Mouse (Mus musculus) liver, adult 2 months (tissue): ENCODE results near the gene Ift20. TPM values are rescaled to one million over a fixed set of nuclear protein-coding genes. Genes with fewer than 3 reads are reported as not detected.
"Not testable (repeated sequence)": the region's sequence is repeated elsewhere in the genome, so short reads cannot be mapped to it uniquely, and the experiment has no call there.

Experiments used
- DNase-seq: peaks from one replicate; pipeline ENCODE4 v3.0.0-alpha.2; 2011; ENCODE audit warnings: low read depth, low spot score; ENCODE audit errors: extremely low read depth
- H3K27ac ChIP-seq: fragments of 200-500 bp; replicated peaks from 2 replicates; pipeline ENCODE4 v1.5.1; 2012; ENCODE audit warnings: low read depth, mild to moderate bottlenecking, control low read depth, inconsistent platforms, low read length; ENCODE audit not compliant: insufficient read depth
- H3K27me3 ChIP-seq: fragments of 200-500 bp; 2 replicates; pipeline ENCODE4 v1.6.1; 2012; ENCODE audit warnings: mild to moderate bottlenecking, moderate library complexity, low read length, inconsistent platforms; ENCODE audit not compliant: control insufficient read depth, insufficient read depth
- H3K36me3 ChIP-seq: fragments of 200-500 bp; 2 replicates; pipeline ENCODE4 v1.6.1; 2012; ENCODE audit warnings: low read length, inconsistent platforms; ENCODE audit not compliant: control insufficient read depth, insufficient read depth
- H3K4me1 ChIP-seq: fragments of 200-500 bp; 2 replicates; pipeline ENCODE4 v1.6.1; 2011; ENCODE audit warnings: low read length; ENCODE audit not compliant: control insufficient read depth, insufficient read depth
- H3K4me3 ChIP-seq: fragments of 200-500 bp; 2 replicates; pipeline ENCODE4 v1.5.1; 2011; ENCODE audit warnings: low read depth, mild to moderate bottlenecking, control low read depth, low read length, moderate library complexity; ENCODE audit not compliant: insufficient read depth
- H3K79me2 ChIP-seq: fragments of 200-500 bp; 2 replicates; pipeline ENCODE4 v1.6.1; 2012; ENCODE audit warnings: inconsistent platforms, mild to moderate bottlenecking, low read length, moderate library complexity; ENCODE audit not compliant: control insufficient read depth, insufficient read depth
- H3K9ac ChIP-seq: fragments of 200-500 bp; 2 replicates; pipeline ENCODE4 v1.6.1; 2012; ENCODE audit warnings: low read depth, mild to moderate bottlenecking, control low read depth, inconsistent platforms, low read length
- CTCF ChIP-seq: fragments of 200-500 bp; IDR thresholded peaks from 2 replicates; pipeline ENCODE4 v1.5.1; 2011; ENCODE audit warnings: low read depth, low read length, control low read depth
- POLR2A ChIP-seq: fragments of 200-500 bp; IDR thresholded peaks from 2 replicates; pipeline ENCODE4 v1.6.1; 2011; ENCODE audit warnings: low read length, control low read depth; ENCODE audit not compliant: insufficient read depth; ENCODE audit errors: extremely low read depth
- WGBS: fragments of 180-500 bp; shearing (Covaris S2); methylation state at CpG from one replicate; pipeline ENCODE4 v1.1.7; 2018; 5-methylcytosine and 5-hydroxymethylcytosine counted together
- polyA plus RNA-seq: library from polyadenylated mRNA; depleted of rRNA; stranded (reverse); fragments of >200 nt; gene quantifications from 2 replicates; pipeline ENCODE4 v1.2.3, GENCODE M21; 2012
- total RNA-seq: library from RNA; depleted of rRNA; stranded (reverse); fragments of >200 nt; gene quantifications from 2 replicates; pipeline ENCODE4 v1.2.3, GENCODE M21; 2014

The Ift20 gene
- total and polyA plus RNA-seq, 2 experiments, result 80.7 to 120 TPM

GRCm38 (mm10) chr11:78571854-78572253 is 35.7 kb downstream of the Ift20 start:
- Histone ChIP-seq H3K4me1 (peaks cover 15% of the 10 kb centered on the region), H3K27ac (no peak overlapping the region), H3K4me3 (no peak overlapping the region), H3K27me3 (no peaks in the 10 kb centered on the region), H3K9ac (no peak overlapping the region), H3K79me2 (no peaks in the 10 kb centered on the region), H3K36me3 (peaks cover 4% of the 10 kb centered on the region; the same call in 1 of the 2 replicates)
- WGBS, result 59% methylated on average over 6 of the region's 6 CpGs
- DNase-seq, result peak; percentile 30
- TF ChIP-seq CTCF, result no peak
- TF ChIP-seq POLR2A, result no peak

GRCm38 (mm10) chr11:78574031-78574430 is 37.9 kb downstream of the Ift20 start:
- 79% methylated on average over 4 of the region's 4 CpGs for WGBS
- not testable (repeated sequence) for H3K9ac ChIP-seq, H3K79me2 ChIP-seq

GRCm38 (mm10) chr11:78574536-78574935 is 38.4 kb downstream of the Ift20 start:
- Histone ChIP-seq H3K4me3 (no peak overlapping the region), H3K36me3 (peaks cover 8% of the 10 kb centered on the region; the same call in 1 of the 2 replicates), H3K4me1 (peaks cover 15% of the 10 kb centered on the region), H3K9ac (no peak overlapping the region), H3K79me2 (no peaks in the 10 kb centered on the region), H3K27ac (peak overlapping the region; percentile 68), H3K27me3 (no peaks in the 10 kb centered on the region)
- no peak for TF ChIP-seq POLR2A
- no peak for TF ChIP-seq CTCF
- DNase-seq, result no peak
- 49% methylated on average over 3 of the region's 3 CpGs for WGBS

More at GRCm38 (mm10) chr11:78574031-78574430, 37.9 kb downstream of the Ift20 start:
- H3K4me1 ChIP-seq, result peaks cover 15% of the 10 kb centered on the region
- not testable (repeated sequence) for DNase-seq, H3K36me3 ChIP-seq, H3K4me3 ChIP-seq, H3K27ac ChIP-seq, H3K27me3 ChIP-seq

GRCm38 (mm10) chr11:78574975-78575374 is 38.8 kb downstream of the Ift20 start:
- peak overlapping the region; percentile 72 for H3K27ac ChIP-seq
- H3K4me3 ChIP-seq, result no peak overlapping the region
- H3K79me2 ChIP-seq, result no peaks in the 10 kb centered on the region
- WGBS, result 23% methylated on average over 2 of the region's 2 CpGs
- H3K4me1 ChIP-seq, result peaks cover 13% of the 10 kb centered on the region
- peaks cover 9% of the 10 kb centered on the region; the same call in 1 of the 2 replicates for H3K36me3 ChIP-seq
- H3K9ac ChIP-seq, result no peak overlapping the region
- no peaks in the 10 kb centered on the region for H3K27me3 ChIP-seq
- peak; percentile 93 for DNase-seq
- no peak for TF ChIP-seq CTCF
- no peak for TF ChIP-seq POLR2A

GRCm38 (mm10) chr11:78582848-78583247 is 46.7 kb downstream of the Ift20 start:
- DNase-seq, result no peak
- H3K36me3 ChIP-seq, result peaks cover 26% of the 10 kb centered on the region
- no peak overlapping the region for H3K4me3 ChIP-seq
- no peaks in the 10 kb centered on the region for H3K4me1 ChIP-seq
- 88% methylated on average over 6 of the region's 6 CpGs for WGBS
- H3K79me2 ChIP-seq, result no peaks in the 10 kb centered on the region
- H3K27me3 ChIP-seq, result no peaks in the 10 kb centered on the region
- H3K27ac ChIP-seq, result no peak overlapping the region
- no peak overlapping the region for H3K9ac ChIP-seq
- TF ChIP-seq CTCF (no peak), POLR2A (no peak)

- Histone ChIP-seq H3K4me3 (no peak overlapping the region), H3K27me3 (no peaks in the 10 kb centered on the region), H3K79me2 (no peaks in the 10 kb centered on the region), H3K9ac (no peak overlapping the region), H3K36me3 (peaks cover 28% of the 10 kb centered on the region), H3K27ac (no peak overlapping the region), H3K4me1 (no peaks in the 10 kb centered on the region)
- no peak for DNase-seq
- TF ChIP-seq POLR2A (no peak), CTCF (no peak)
Observed at GRCm38 (mm10) chr11:78586099-78586498, 49.9 kb downstream of the Ift20 start.

GRCm38 (mm10) chr11:78587677-78588076 is 51.5 kb downstream of the Ift20 start:
- peaks cover 24% of the 10 kb centered on the region for H3K36me3 ChIP-seq
- not testable (repeated sequence) for H3K4me3 ChIP-seq, H3K4me1 ChIP-seq, DNase-seq, H3K27ac ChIP-seq, H3K27me3 ChIP-seq, H3K9ac ChIP-seq, H3K79me2 ChIP-seq
- 97% methylated on average over 1 of the region's 1 CpGs for WGBS
